Mouse (Mus musculus): Measurements from ENCODE around the gene Gm11007.

Gene Gm11007

GRCm38 (mm10) chr2:175643678-175644077 lies at the start of gene Gm11007:
Gene Gm11007, plus strand, starts transcription at chr2:175643978.
- in situ Hi-C loops (cut with MboI, MseI) = loop anchor here (25.0 kb wide), 3 partner anchors 481 to 1569 kb away; partner anchors contain the start of genes Gm14305 (in 2 of the 2) and Gm14410 (in 1 of the 2)

All from T-helper 17 cell (primary cell).